Mouse (Mus musculus): ENCODE measurements around the gene Mid1. TPM values are rescaled to one million over a fixed set of nuclear protein-coding genes. Genes with fewer than 3 reads are reported as not detected.

Gene Mid1
- polyA plus RNA-seq, 1 experiment from 2014 or later, result 10.0 TPM

DNA sequence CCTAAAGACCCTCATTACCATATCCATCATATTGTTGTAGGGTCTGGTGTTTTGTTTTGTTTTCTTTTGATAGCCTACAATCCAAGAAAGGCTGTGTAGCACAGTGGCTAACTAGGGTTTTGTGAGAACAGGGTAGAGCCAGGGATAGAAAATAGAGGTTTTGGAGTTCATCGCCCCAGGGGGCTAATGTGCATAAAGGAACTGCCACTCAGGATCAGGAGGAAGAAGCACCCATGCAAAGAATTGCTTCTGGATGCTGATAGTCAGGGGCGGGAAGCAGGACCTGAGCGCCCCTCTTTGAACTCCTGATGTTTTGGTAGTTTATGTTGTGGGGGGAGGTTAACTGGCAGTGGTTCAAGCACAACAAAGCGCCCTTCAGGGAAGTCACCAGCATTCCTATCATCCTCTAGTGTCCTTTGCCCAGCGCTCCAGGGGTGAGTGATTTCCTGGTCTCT, 221.1 kb downstream of the Mid1 start:
- Histone ChIP-seq H3K27ac (ENCODE audit: low read depth, low read length) (no peak overlapping the region), H3K27me3 (ENCODE audit: control insufficient read depth, insufficient read depth, low read length) (no peaks in the 10 kb centered on the region; the same call in 1 of the 2 replicates), H3K4me2 (no peak overlapping the region; the same call in 1 of the 2 replicates), H3K4me1 (ENCODE audit: control insufficient read depth, insufficient read depth, low read length) (peaks cover 11% of the 10 kb centered on the region), H3K9ac (ENCODE audit: low read depth, low read length) (no peak overlapping the region), H3K36me3 (ENCODE audit: control insufficient read depth, insufficient read depth, low read length) (no peaks in the 10 kb centered on the region), H3K9me3 (replicated peaks; ENCODE audit: control insufficient read depth, low read length) (no peaks in the 10 kb centered on the region), H3K4me3 (ENCODE audit: low read depth, low read length) (no peak overlapping the region)
- ATAC-seq (replicated peaks; ENCODE audit: insufficient number of reproducible peaks, low FRiP score, low TSS enrichment), result no peak
- WGBS (ENCODE audit: insufficient replicate concordance), result 21% methylated on average over 5 of the region's 5 CpGs

DNA sequence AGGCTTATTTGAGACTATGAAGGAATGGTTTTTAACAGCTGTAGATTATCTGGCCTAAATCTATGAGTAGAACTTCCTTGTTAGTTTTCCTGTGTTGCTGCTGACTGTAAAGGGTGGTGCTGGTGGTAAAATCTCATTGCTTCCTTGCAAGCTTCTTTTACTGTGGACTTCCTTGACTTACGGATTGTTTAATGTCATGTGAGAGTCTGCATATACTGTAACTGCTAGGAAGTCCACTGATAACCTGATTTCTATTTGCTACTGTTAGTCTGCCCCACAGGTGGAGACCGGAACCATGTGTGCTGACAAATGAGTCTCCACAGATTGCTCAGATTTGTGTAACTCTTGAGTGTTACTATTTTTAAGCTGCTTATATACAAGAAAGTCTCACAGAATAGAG, 224.9 kb downstream of the Mid1 start:
- WGBS (ENCODE audit: insufficient replicate concordance), result 60% methylated on average over 2 of the region's 2 CpGs

GRCm38 (mm10) chrX:169915738-169916137, 230.7 kb downstream of the Mid1 start:
- H3K27me3 ChIP-seq (ENCODE audit: control insufficient read depth, insufficient read depth, low read length), result no peaks in the 10 kb centered on the region; the same call in 1 of the 2 replicates
- ATAC-seq (replicated peaks; ENCODE audit: insufficient number of reproducible peaks, low FRiP score, low TSS enrichment), result no peak
- H3K9ac ChIP-seq (ENCODE audit: low read depth, low read length), result no peak overlapping the region
- H3K27ac ChIP-seq (ENCODE audit: low read depth, low read length), result no peak overlapping the region
- 62% methylated on average over 6 of the region's 6 CpGs for WGBS (ENCODE audit: insufficient replicate concordance)
- no peaks in the 10 kb centered on the region for H3K9me3 ChIP-seq (replicated peaks; ENCODE audit: control insufficient read depth, low read length)
- H3K4me1 ChIP-seq (ENCODE audit: control insufficient read depth, insufficient read depth, low read length), result 0 out of 2 replicates have a peak, but pooled peaks cover 2% of the 10 kb centered on the region
- no peaks in the 10 kb centered on the region for H3K36me3 ChIP-seq (ENCODE audit: control insufficient read depth, insufficient read depth, low read length)
- H3K4me2 ChIP-seq, result peak overlapping the region; percentile 22; the same call in 1 of the 2 replicates
- H3K4me3 ChIP-seq (ENCODE audit: low read depth, low read length), result no peak overlapping the region

More for the DNA sequence above, 224.9 kb downstream of the Mid1 start:
- H3K4me1 ChIP-seq (ENCODE audit: control insufficient read depth, insufficient read depth, low read length), result peaks cover 13% of the 10 kb centered on the region
- H3K9ac ChIP-seq (ENCODE audit: low read depth, low read length), result no peak overlapping the region
- no peak overlapping the region for H3K4me3 ChIP-seq (ENCODE audit: low read depth, low read length)
- H3K9me3 ChIP-seq (replicated peaks; ENCODE audit: control insufficient read depth, low read length), result no peaks in the 10 kb centered on the region
- H3K36me3 ChIP-seq (ENCODE audit: control insufficient read depth, insufficient read depth, low read length), result no peaks in the 10 kb centered on the region
- no peak overlapping the region for H3K27ac ChIP-seq (ENCODE audit: low read depth, low read length)
- H3K4me2 ChIP-seq, result no peak overlapping the region
- no peaks in the 10 kb centered on the region; the same call in 1 of the 2 replicates for H3K27me3 ChIP-seq (ENCODE audit: control insufficient read depth, insufficient read depth, low read length)
- ATAC-seq (replicated peaks; ENCODE audit: insufficient number of reproducible peaks, low FRiP score, low TSS enrichment), result no peak

DNA sequence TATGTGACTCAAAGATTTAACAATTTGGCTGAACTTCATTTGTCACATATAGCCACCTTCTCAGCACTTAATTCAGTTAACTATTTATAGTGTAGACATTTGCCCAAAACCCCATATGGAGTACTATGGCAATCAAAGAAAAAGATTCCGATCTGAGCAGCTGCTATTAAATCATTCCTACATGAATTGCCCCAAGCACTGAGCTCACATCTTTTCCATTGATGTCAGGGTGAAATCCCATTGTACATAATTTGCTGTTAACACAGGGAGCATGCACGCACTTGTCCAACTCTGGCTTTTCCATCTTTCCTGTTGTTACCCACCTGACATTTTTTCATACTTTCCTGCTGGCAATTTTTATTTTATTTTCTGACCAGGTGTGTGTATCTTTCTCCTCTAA, 237.5 kb downstream of the Mid1 start:
- no peak overlapping the region for H3K27ac ChIP-seq (ENCODE audit: low read depth, low read length)
- no peaks in the 10 kb centered on the region for H3K36me3 ChIP-seq (ENCODE audit: control insufficient read depth, insufficient read depth, low read length)
- peaks cover under 1% of the 10 kb centered on the region; the same call in 1 of the 2 replicates for H3K27me3 ChIP-seq (ENCODE audit: control insufficient read depth, insufficient read depth, low read length)
- H3K9me3 ChIP-seq (replicated peaks; ENCODE audit: control insufficient read depth, low read length), result no peaks in the 10 kb centered on the region
- WGBS (ENCODE audit: insufficient replicate concordance), result 88% methylated on average over 2 of the region's 2 CpGs
- ATAC-seq (replicated peaks; ENCODE audit: insufficient number of reproducible peaks, low FRiP score, low TSS enrichment), result no peak
- no peaks in the 10 kb centered on the region for H3K4me1 ChIP-seq (ENCODE audit: control insufficient read depth, insufficient read depth, low read length)
- no peak overlapping the region for H3K9ac ChIP-seq (ENCODE audit: low read depth, low read length)
- H3K4me2 ChIP-seq, result no peak overlapping the region
- H3K4me3 ChIP-seq (ENCODE audit: low read depth, low read length), result no peak overlapping the region

DNA sequence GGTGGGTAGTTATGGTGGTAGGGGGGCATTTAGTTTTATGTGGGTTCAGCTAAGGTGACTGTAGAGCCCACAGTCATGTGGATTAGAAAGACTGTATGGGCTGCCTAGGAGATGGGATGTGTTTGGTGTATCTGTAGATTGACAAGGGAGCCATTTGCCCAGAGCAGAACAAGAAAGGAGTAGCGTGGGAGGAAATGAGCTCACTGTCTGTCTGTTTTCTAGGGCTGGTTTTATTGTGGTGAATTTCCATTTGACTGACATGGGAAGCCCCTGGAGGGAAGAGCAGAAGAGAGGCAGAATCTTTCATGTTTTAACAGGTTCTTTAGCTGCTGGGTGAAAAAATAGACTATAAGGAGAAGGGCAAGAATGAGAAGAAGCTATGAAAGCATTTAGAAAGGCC, 238.4 kb downstream of the Mid1 start:
- Histone ChIP-seq H3K9me3 (replicated peaks; ENCODE audit: control insufficient read depth, low read length) (no peaks in the 10 kb centered on the region), H3K9ac (ENCODE audit: low read depth, low read length) (no peak overlapping the region), H3K36me3 (ENCODE audit: control insufficient read depth, insufficient read depth, low read length) (no peaks in the 10 kb centered on the region), H3K4me1 (ENCODE audit: control insufficient read depth, insufficient read depth, low read length) (no peaks in the 10 kb centered on the region), H3K27me3 (ENCODE audit: control insufficient read depth, insufficient read depth, low read length) (peaks cover 2% of the 10 kb centered on the region; the same call in 1 of the 2 replicates), H3K4me2 (no peak overlapping the region), H3K4me3 (ENCODE audit: low read depth, low read length) (no peak overlapping the region), H3K27ac (ENCODE audit: low read depth, low read length) (no peak overlapping the region)
- no peak for ATAC-seq (replicated peaks; ENCODE audit: insufficient number of reproducible peaks, low FRiP score, low TSS enrichment)
- 53% methylated on average over 1 of the region's 1 CpGs for WGBS (ENCODE audit: insufficient replicate concordance)

- no peak overlapping the region for H3K4me2 ChIP-seq
- H3K4me3 ChIP-seq (ENCODE audit: low read depth, low read length), result no peak overlapping the region
- H3K9me3 ChIP-seq (replicated peaks; ENCODE audit: control insufficient read depth, low read length), result no peaks in the 10 kb centered on the region
- no peak for ATAC-seq (replicated peaks; ENCODE audit: insufficient number of reproducible peaks, low FRiP score, low TSS enrichment)
- H3K27ac ChIP-seq (ENCODE audit: low read depth, low read length), result no peak overlapping the region
- no peaks in the 10 kb centered on the region for H3K4me1 ChIP-seq (ENCODE audit: control insufficient read depth, insufficient read depth, low read length)
- peaks cover 2% of the 10 kb centered on the region; the same call in 1 of the 2 replicates for H3K27me3 ChIP-seq (ENCODE audit: control insufficient read depth, insufficient read depth, low read length)
- WGBS (ENCODE audit: insufficient replicate concordance), result 45% methylated on average over 7 of the region's 7 CpGs
- H3K36me3 ChIP-seq (ENCODE audit: control insufficient read depth, insufficient read depth, low read length), result no peaks in the 10 kb centered on the region
- no peak overlapping the region for H3K9ac ChIP-seq (ENCODE audit: low read depth, low read length)
These were observed 240.6 kb downstream of the Mid1 start for GRCm38 (mm10) chrX:169925600-169925999.

GRCm38 (mm10) chrX:169927110-169927817, 242.3 kb downstream of the Mid1 start:
- H3K4me2 ChIP-seq, result no peak overlapping the region
- H3K9ac ChIP-seq (ENCODE audit: low read depth, low read length), result no peak overlapping the region
- no peaks in the 10 kb centered on the region for H3K36me3 ChIP-seq (ENCODE audit: control insufficient read depth, insufficient read depth, low read length)
- no peak overlapping the region for H3K27ac ChIP-seq (ENCODE audit: low read depth, low read length)
- peaks cover 2% of the 10 kb centered on the region; the same call in 1 of the 2 replicates for H3K27me3 ChIP-seq (ENCODE audit: control insufficient read depth, insufficient read depth, low read length)
- no peaks in the 10 kb centered on the region for H3K9me3 ChIP-seq (replicated peaks; ENCODE audit: control insufficient read depth, low read length)
- no peak for ATAC-seq (replicated peaks; ENCODE audit: insufficient number of reproducible peaks, low FRiP score, low TSS enrichment)
- 81% methylated on average over 28 of the region's 28 CpGs for WGBS (ENCODE audit: insufficient replicate concordance)
- no peaks in the 10 kb centered on the region for H3K4me1 ChIP-seq (ENCODE audit: control insufficient read depth, insufficient read depth, low read length)
- no peak overlapping the region for H3K4me3 ChIP-seq (ENCODE audit: low read depth, low read length)

DNA sequence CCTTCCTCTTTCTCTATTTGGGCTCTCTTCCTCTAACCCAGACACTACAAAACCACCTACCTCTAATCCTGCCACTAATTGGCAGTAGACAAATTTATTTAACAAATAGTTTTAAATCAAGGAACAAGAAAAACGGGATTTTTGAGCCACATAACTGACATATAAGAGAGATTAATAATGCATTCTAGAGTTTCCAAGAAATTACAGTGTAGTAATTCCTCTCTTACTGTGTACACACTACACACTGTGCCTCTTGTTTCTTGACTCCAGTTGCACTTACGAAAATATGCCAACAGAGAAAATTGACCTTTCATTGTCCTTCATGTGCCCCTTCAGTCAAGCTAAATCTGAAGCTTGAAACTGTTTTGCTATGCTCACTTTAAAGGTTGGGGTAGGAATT, 245.9 kb downstream of the Mid1 start:
- Histone ChIP-seq H3K27me3 (ENCODE audit: control insufficient read depth, insufficient read depth, low read length) (0 out of 2 replicates have a peak, but pooled peaks cover 5% of the 10 kb centered on the region), H3K9me3 (replicated peaks; ENCODE audit: control insufficient read depth, low read length) (no peaks in the 10 kb centered on the region), H3K4me3 (ENCODE audit: low read depth, low read length) (no peak overlapping the region), H3K9ac (ENCODE audit: low read depth, low read length) (no peak overlapping the region), H3K4me1 (ENCODE audit: control insufficient read depth, insufficient read depth, low read length) (no peaks in the 10 kb centered on the region), H3K27ac (ENCODE audit: low read depth, low read length) (no peak overlapping the region), H3K4me2 (no peak overlapping the region), H3K36me3 (ENCODE audit: control insufficient read depth, insufficient read depth, low read length) (no peaks in the 10 kb centered on the region)
- WGBS (ENCODE audit: insufficient replicate concordance), result 45% methylated on average over 2 of the region's 2 CpGs
- no peak for ATAC-seq (replicated peaks; ENCODE audit: insufficient number of reproducible peaks, low FRiP score, low TSS enrichment)

DNA sequence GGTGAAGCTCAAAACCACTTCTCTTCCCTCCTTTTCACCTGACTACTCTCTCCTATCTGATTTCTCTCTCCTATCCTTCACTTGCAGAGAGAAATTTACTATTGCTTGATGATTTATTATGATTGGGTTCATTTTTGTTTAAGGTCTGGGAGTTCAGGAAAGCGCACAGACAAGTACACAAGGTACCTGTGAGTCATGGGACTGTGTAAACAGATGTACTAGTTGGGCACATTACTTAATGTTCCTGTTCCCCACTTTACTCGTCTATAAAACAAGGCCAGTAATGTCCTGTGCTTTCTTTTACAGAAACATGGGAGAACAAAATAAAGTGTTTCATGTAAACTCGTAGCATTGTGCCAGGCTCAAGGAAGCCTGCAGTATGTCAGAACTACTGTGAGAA, 248.2 kb downstream of the Mid1 start:
- Histone ChIP-seq H3K4me3 (ENCODE audit: low read depth, low read length) (no peak overlapping the region), H3K4me1 (ENCODE audit: control insufficient read depth, insufficient read depth, low read length) (no peaks in the 10 kb centered on the region), H3K9ac (ENCODE audit: low read depth, low read length) (no peak overlapping the region), H3K27me3 (ENCODE audit: control insufficient read depth, insufficient read depth, low read length) (peaks cover 5% of the 10 kb centered on the region; the same call in 1 of the 2 replicates), H3K9me3 (replicated peaks; ENCODE audit: control insufficient read depth, low read length) (no peaks in the 10 kb centered on the region), H3K4me2 (no peak overlapping the region), H3K36me3 (ENCODE audit: control insufficient read depth, insufficient read depth, low read length) (no peaks in the 10 kb centered on the region), H3K27ac (ENCODE audit: low read depth, low read length) (no peak overlapping the region)
- WGBS (ENCODE audit: insufficient replicate concordance), result 68% methylated on average over 3 of the region's 3 CpGs
- ATAC-seq (replicated peaks; ENCODE audit: insufficient number of reproducible peaks, low FRiP score, low TSS enrichment), result no peak

Data from heart, embryonic 11.5 days (tissue).